Mouse (Mus musculus) neural tube, embryonic 14.5 days (tissue): ENCODE data around the gene Grpel1. TPM values are rescaled to one million over a fixed set of nuclear protein-coding genes. Genes with fewer than 3 reads are reported as not detected.

Source experiments
- ATAC-seq: fragments of 200-750 bp; cut with Nextera tagmentation; 2 replicates; pipeline ENCODE4 v1.8.0; 2017; ENCODE audit warnings: low read depth, mild to moderate bottlenecking, moderate TSS enrichment, moderate library complexity
- H3K27ac ChIP-seq: fragments of 300-500 bp; sonication (generic); 2 replicates; pipeline ENCODE4 v1.5.1; 2014; ENCODE audit warnings: low read depth, mild to moderate bottlenecking, control low read depth, low read length, moderate library complexity, mixed read lengths
- H3K27me3 ChIP-seq: fragments of 300-500 bp; sonication (generic); 2 replicates; pipeline ENCODE4 v1.6.1; 2014; ENCODE audit warnings: low read length; ENCODE audit not compliant: control insufficient read depth, insufficient read depth
- H3K36me3 ChIP-seq: fragments of 300-500 bp; sonication (generic); 2 replicates; pipeline ENCODE4 v1.6.1; 2014; ENCODE audit warnings: low read length, mixed read lengths; ENCODE audit not compliant: control insufficient read depth, insufficient read depth
- H3K4me1 ChIP-seq: fragments of 300-500 bp; sonication (generic); 2 replicates; pipeline ENCODE4 v1.6.1; 2014; ENCODE audit warnings: low read length; ENCODE audit not compliant: control insufficient read depth, insufficient read depth
- H3K4me2 ChIP-seq: fragments of 300-500 bp; sonication (generic); 2 replicates; pipeline ENCODE4 v1.6.1; 2014; ENCODE audit warnings: mild to moderate bottlenecking, low read depth, low read length, control low read depth
- H3K4me3 ChIP-seq: fragments of 300-500 bp; sonication (generic); 2 replicates; pipeline ENCODE4 v1.5.1; 2014; ENCODE audit warnings: low read depth, low read length, control low read depth, mixed read lengths
- H3K9ac ChIP-seq: fragments of 300-500 bp; sonication (generic); replicated peaks from 2 replicates; pipeline ENCODE4 v1.6.1; 2014; ENCODE audit warnings: low read depth, mild to moderate bottlenecking, control low read depth, low read length, mixed read lengths
- H3K9me3 ChIP-seq: fragments of 300-500 bp; sonication (generic); 2 replicates; pipeline ENCODE4 v1.6.1; 2016; ENCODE audit warnings: low read length; ENCODE audit not compliant: control insufficient read depth
- WGBS: fragments of 180-500 bp; shearing (Covaris S2); extraction: QIAGEN DNeasy Blood & Tissue Kit; methylation state at CpG from one replicate; pipeline ENCODE4 v1.1.7; 2014; 5-methylcytosine and 5-hydroxymethylcytosine counted together
- polyA plus RNA-seq: library from polyadenylated mRNA; unstranded; fragments of >200 nt; fragmentation: Nextera tagmentation; extraction: Ambion mirVana; gene quantifications from 2 replicates; pipeline ENCODE4 v1.2.1, GENCODE M21; 2014

Grpel1 gene
- polyA plus RNA-seq, 1 experiment from 2014 or later = 46.8 TPM

- peak within 1 kb of the TSS; percentile 67 for H3K27ac ChIP-seq
- no peaks in the 10 kb centered on the region for H3K27me3 ChIP-seq
- H3K36me3 ChIP-seq = no peaks in the 10 kb centered on the region
- peak within 1 kb of the TSS; percentile 86 for H3K9ac ChIP-seq
- H3K9me3 ChIP-seq = no peaks in the 10 kb centered on the region
- peak; percentile 97 for ATAC-seq
- under 1% methylated on average over 75 of the region's 97 CpGs for WGBS
- peak within 1 kb of the TSS; percentile 89 for H3K4me3 ChIP-seq
- H3K4me2 ChIP-seq = peak within 1 kb of the TSS; percentile 91
- peaks cover 27% of the 10 kb centered on the region for H3K4me1 ChIP-seq
Observed at GRCm38 (mm10) chr5:36484171-36484990, 19.6 kb downstream of the Grpel1 start, which contains the start of the genes Tada2b and Ccdc96. Tada2b (minus strand) TSS chr5:36484285. Ccdc96 (plus strand) TSS chr5:36484588.

- peak overlapping the region; percentile 52; the same call in 1 of the 2 replicates for H3K9ac ChIP-seq
- WGBS = 41% methylated on average over 19 of the region's 19 CpGs
- H3K27me3 ChIP-seq = no peaks in the 10 kb centered on the region
- peak overlapping the region; percentile 89 for H3K4me3 ChIP-seq
- H3K27ac ChIP-seq = no peak overlapping the region
- ATAC-seq = no peak
- peaks cover 27% of the 10 kb centered on the region for H3K4me1 ChIP-seq
- H3K4me2 ChIP-seq = peak overlapping the region; percentile 91
- no peaks in the 10 kb centered on the region for H3K9me3 ChIP-seq
- no peaks in the 10 kb centered on the region for H3K36me3 ChIP-seq
Observed at GRCm38 (mm10) chr5:36485306-36485705, 20.5 kb downstream of the Grpel1 start.

DNA sequence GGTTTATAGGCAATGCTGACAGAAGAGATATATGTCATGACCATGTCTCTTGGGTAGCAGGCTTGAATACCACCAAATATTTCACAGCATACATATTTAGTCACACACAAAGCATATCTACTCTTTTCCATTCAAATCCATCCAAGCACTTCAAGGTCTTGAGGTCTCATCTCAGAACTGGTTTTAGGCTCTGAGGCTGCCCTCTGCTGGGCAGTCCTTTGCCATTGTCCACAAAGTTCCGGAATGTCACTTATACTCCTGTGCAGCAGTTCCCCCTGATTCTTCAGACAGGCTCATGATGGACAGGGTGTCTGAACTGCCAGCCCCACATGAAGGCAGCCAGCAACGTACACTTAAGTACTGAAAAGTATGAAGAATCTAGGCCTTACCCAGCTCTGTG is 24.4 kb downstream of the Grpel1 start:
- 61% methylated on average over 2 of the region's 2 CpGs for WGBS
- H3K9me3 ChIP-seq = no peaks in the 10 kb centered on the region
- H3K4me2 ChIP-seq = no peak overlapping the region
- no peak overlapping the region for H3K4me3 ChIP-seq
- H3K9ac ChIP-seq = no peak overlapping the region
- H3K36me3 ChIP-seq = peaks cover 32% of the 10 kb centered on the region
- no peak for ATAC-seq
- H3K27ac ChIP-seq = no peak overlapping the region
- H3K4me1 ChIP-seq = peaks cover 6% of the 10 kb centered on the region; the same call in 1 of the 2 replicates
- H3K27me3 ChIP-seq = no peaks in the 10 kb centered on the region

GRCm38 (mm10) chr5:36493919-36494318 is 29.1 kb downstream of the Grpel1 start:
- H3K4me2 ChIP-seq = no peak overlapping the region
- peaks cover 55% of the 10 kb centered on the region for H3K36me3 ChIP-seq
- H3K4me1 ChIP-seq = no peaks in the 10 kb centered on the region
- no peak overlapping the region for H3K27ac ChIP-seq
- H3K27me3 ChIP-seq = no peaks in the 10 kb centered on the region
- no peak overlapping the region for H3K9ac ChIP-seq
- ATAC-seq = no peak
- no peaks in the 10 kb centered on the region for H3K9me3 ChIP-seq
- WGBS = 97% methylated on average over 6 of the region's 6 CpGs
- no peak overlapping the region for H3K4me3 ChIP-seq

GRCm38 (mm10) chr5:36494709-36495108 is 29.9 kb downstream of the Grpel1 start:
- ATAC-seq = no peak
- H3K4me1 ChIP-seq = no peaks in the 10 kb centered on the region
- H3K27me3 ChIP-seq = no peaks in the 10 kb centered on the region
- no peak overlapping the region for H3K9ac ChIP-seq
- H3K4me3 ChIP-seq = no peak overlapping the region
- no peak overlapping the region for H3K27ac ChIP-seq
- peaks cover 56% of the 10 kb centered on the region for H3K36me3 ChIP-seq
- H3K9me3 ChIP-seq = no peaks in the 10 kb centered on the region
- no peak overlapping the region for H3K4me2 ChIP-seq
- 94% methylated on average over 9 of the region's 9 CpGs for WGBS

- WGBS = 93% methylated on average over 7 of the region's 7 CpGs
- no peak overlapping the region for H3K4me3 ChIP-seq
- H3K9me3 ChIP-seq = no peaks in the 10 kb centered on the region
- no peak overlapping the region for H3K4me2 ChIP-seq
- peaks cover 33% of the 10 kb centered on the region for H3K36me3 ChIP-seq
- H3K27ac ChIP-seq = no peak overlapping the region
- H3K9ac ChIP-seq = no peak overlapping the region
- H3K4me1 ChIP-seq = no peaks in the 10 kb centered on the region
- no peaks in the 10 kb centered on the region for H3K27me3 ChIP-seq
- no peak for ATAC-seq
Observed at GRCm38 (mm10) chr5:36505235-36505634, 40.4 kb downstream of the Grpel1 start.

DNA sequence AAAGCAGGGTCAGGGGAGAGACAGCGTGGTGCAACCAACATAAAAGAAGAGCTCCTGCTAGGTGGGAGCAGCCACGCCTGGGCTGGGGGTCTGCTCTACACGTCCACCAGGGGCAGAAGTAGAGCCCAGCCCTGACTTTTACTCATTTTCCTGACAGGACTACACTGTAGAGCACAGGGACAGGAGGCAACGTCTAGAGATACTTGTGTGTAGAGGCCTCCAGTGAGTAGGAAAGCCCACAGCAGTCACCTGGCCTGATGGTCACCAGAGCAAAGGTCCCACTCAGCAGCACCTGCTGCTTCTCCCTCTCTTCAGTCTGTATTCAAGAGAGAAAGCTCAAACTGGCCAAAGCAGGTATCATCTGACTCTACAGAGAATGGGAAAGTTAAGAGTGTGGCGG is 40.8 kb downstream of the Grpel1 start:
- Histone ChIP-seq H3K27ac (no peak overlapping the region), H3K4me1 (no peaks in the 10 kb centered on the region), H3K9me3 (no peaks in the 10 kb centered on the region), H3K9ac (no peak overlapping the region), H3K4me2 (no peak overlapping the region), H3K4me3 (no peak overlapping the region), H3K36me3 (peaks cover 37% of the 10 kb centered on the region), H3K27me3 (no peaks in the 10 kb centered on the region)
- 73% methylated on average over 5 of the region's 5 CpGs for WGBS
- no peak for ATAC-seq

DNA sequence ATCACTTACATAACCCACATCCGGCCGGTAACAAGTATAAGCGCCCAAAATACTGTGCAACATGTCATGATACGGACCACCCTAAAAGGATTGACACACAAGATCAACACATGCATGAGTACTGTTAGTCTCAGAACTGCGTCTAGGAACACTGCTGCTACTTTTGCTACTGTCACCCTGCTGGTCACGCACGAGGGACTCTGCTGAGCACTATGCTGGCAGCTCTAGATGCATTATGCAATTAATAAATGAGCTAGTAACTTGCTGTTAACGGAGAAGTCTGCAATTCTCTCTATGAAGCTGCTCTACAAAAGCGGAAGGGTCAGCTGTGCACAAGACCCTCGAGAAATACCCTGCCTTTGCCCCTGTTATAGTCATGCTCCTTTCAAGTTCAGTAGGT is 43.6 kb downstream of the Grpel1 start:
- Histone ChIP-seq H3K36me3 (peaks cover 57% of the 10 kb centered on the region), H3K27me3 (no peaks in the 10 kb centered on the region), H3K9ac (no peak overlapping the region), H3K4me3 (no peak overlapping the region), H3K9me3 (no peaks in the 10 kb centered on the region), H3K4me2 (no peak overlapping the region), H3K4me1 (no peaks in the 10 kb centered on the region), H3K27ac (no peak overlapping the region)
- 95% methylated on average over 10 of the region's 10 CpGs for WGBS
- no peak for ATAC-seq

- WGBS = 100% methylated on average over 2 of the region's 2 CpGs
- no peaks in the 10 kb centered on the region for H3K27me3 ChIP-seq
- ATAC-seq = no peak
Observed at GRCm38 (mm10) chr5:36510956-36511355, 46.2 kb downstream of the Grpel1 start.

More at GRCm38 (mm10) chr5:36510956-36511355, 46.2 kb downstream of the Grpel1 start:
- H3K4me3 ChIP-seq = no peak overlapping the region
- no peak overlapping the region for H3K9ac ChIP-seq
- no peak overlapping the region for H3K4me2 ChIP-seq
- peaks cover 55% of the 10 kb centered on the region for H3K36me3 ChIP-seq
- no peak overlapping the region for H3K27ac ChIP-seq
- no peaks in the 10 kb centered on the region for H3K4me1 ChIP-seq
- no peaks in the 10 kb centered on the region for H3K9me3 ChIP-seq
